Mouse (Mus musculus) heart, embryonic 13.5 days (tissue): ENCODE data around the gene Tas2r108. TPM values are rescaled to one million over a fixed set of nuclear protein-coding genes. Genes with fewer than 3 reads are reported as not detected.

Source experiments
- ATAC-seq: fragments of 200-750 bp; cut with Nextera tagmentation; 2 replicates; pipeline ENCODE4 v1.8.0; 2017; ENCODE audit warnings: moderate TSS enrichment; ENCODE audit not compliant: insufficient number of reproducible peaks, low FRiP score, low TSS enrichment; ENCODE audit errors: extremely low read depth
- H3K27ac ChIP-seq: fragments of 300-500 bp; sonication (generic); replicated peaks from 2 replicates; pipeline ENCODE4 v1.5.1; 2015; ENCODE audit warnings: moderate library complexity, mild to moderate bottlenecking, inconsistent platforms
- H3K27me3 ChIP-seq: fragments of 300-500 bp; sonication (generic); replicated peaks from 2 replicates; pipeline ENCODE4 v1.6.1; 2015; ENCODE audit warnings: mild to moderate bottlenecking, inconsistent platforms
- H3K36me3 ChIP-seq: fragments of 300-500 bp; sonication (generic); 2 replicates; pipeline ENCODE4 v1.6.1; 2015; ENCODE audit warnings: mild to moderate bottlenecking, inconsistent platforms
- H3K4me1 ChIP-seq: fragments of 300-500 bp; sonication (generic); 2 replicates; pipeline ENCODE4 v1.6.1; 2015; ENCODE audit warnings: inconsistent platforms
- H3K4me2 ChIP-seq: fragments of 300-500 bp; sonication (generic); 2 replicates; pipeline ENCODE4 v1.6.1; 2015; ENCODE audit warnings: inconsistent platforms, mild to moderate bottlenecking, moderate library complexity
- H3K4me3 ChIP-seq: fragments of 300-500 bp; sonication (generic); 2 replicates; pipeline ENCODE4 v1.5.1; 2015; ENCODE audit warnings: moderate library complexity, mild to moderate bottlenecking, inconsistent platforms
- H3K9ac ChIP-seq: fragments of 300-500 bp; sonication (generic); 2 replicates; pipeline ENCODE4 v1.6.1; 2015; ENCODE audit warnings: inconsistent platforms, mild to moderate bottlenecking, moderate library complexity
- H3K9me3 ChIP-seq: fragments of 300-500 bp; sonication (generic); 2 replicates; pipeline ENCODE4 v1.6.1; 2016; ENCODE audit warnings: inconsistent platforms
- WGBS: fragments of 180-500 bp; shearing (Covaris S2); methylation state at CpG from one replicate; pipeline ENCODE4 v1.1.7; 2015; ENCODE audit warnings: mixed read lengths; 5-methylcytosine and 5-hydroxymethylcytosine counted together
- polyA plus RNA-seq: library from polyadenylated mRNA; unstranded; fragments of >200 nt; fragmentation: Nextera tagmentation; extraction: Ambion mirVana; gene quantifications from 2 replicates; pipeline ENCODE4 v1.2.1, GENCODE M21; 2015

Tas2r108 gene
- not detected in 2 replicates for polyA plus RNA-seq

DNA sequence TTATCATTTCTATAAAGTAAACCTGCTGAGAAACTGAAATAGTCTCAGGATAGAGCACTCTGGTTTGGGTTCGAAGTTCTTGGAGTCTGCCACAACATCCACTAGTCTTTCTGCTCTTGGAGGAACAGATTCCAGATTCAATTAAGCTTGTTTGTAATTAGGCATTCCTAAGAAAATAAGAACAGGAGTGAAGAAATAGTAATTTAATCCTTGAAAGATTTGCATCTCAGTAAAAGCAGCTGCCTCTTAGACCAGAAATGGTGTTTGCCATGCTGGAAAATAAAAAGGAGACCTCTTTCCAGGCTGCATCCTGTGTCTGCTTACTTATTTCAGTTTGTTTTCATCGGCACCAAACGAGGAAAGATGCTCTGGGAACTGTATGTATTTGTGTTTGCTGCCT is at the start of gene Tas2r108:
Tas2r108 (plus strand) TSS at position 301 of the 400 bp plus-strand sequence.
- no peak for ATAC-seq
- H3K36me3 ChIP-seq = no peaks in the 10 kb centered on the region
- no peak within 1 kb of the TSS for H3K27ac ChIP-seq
- H3K27me3 ChIP-seq = no peaks in the 10 kb centered on the region
- no peak within 1 kb of the TSS for H3K9ac ChIP-seq
- H3K4me1 ChIP-seq = no peaks in the 10 kb centered on the region
- H3K4me3 ChIP-seq = no peak within 1 kb of the TSS
- H3K4me2 ChIP-seq = no peak within 1 kb of the TSS
- H3K9me3 ChIP-seq = no peaks in the 10 kb centered on the region
- 80% methylated on average over 3 of the region's 3 CpGs for WGBS

DNA sequence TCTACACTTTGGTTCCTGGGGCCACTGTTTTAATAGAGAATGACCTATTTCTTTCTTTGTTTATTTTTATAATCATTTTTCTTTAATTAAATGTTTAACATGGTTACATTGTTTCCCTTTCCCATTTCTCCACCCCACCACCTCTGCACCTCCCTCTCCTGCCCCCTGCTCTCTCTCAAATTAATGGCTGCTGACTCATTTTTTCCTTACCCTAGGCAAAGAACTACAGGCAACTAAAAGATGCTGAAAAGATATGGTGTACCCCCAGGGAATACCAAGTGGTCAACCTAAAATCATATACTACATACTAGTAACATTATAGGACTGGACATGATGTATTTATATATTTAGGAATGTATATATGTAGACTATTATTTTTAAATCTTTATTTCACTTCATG is 44.7 kb upstream of the Tas2r108 start:
- Histone ChIP-seq H3K9me3 (no peaks in the 10 kb centered on the region), H3K36me3 (no peaks in the 10 kb centered on the region), H3K4me2 (no peak overlapping the region), H3K27me3 (peaks cover 12% of the 10 kb centered on the region; the same call in 1 of the 2 replicates), H3K4me1 (no peaks in the 10 kb centered on the region), H3K4me3 (no peak overlapping the region), H3K9ac (no peak overlapping the region), H3K27ac (no peak overlapping the region)
- ATAC-seq = no peak

DNA sequence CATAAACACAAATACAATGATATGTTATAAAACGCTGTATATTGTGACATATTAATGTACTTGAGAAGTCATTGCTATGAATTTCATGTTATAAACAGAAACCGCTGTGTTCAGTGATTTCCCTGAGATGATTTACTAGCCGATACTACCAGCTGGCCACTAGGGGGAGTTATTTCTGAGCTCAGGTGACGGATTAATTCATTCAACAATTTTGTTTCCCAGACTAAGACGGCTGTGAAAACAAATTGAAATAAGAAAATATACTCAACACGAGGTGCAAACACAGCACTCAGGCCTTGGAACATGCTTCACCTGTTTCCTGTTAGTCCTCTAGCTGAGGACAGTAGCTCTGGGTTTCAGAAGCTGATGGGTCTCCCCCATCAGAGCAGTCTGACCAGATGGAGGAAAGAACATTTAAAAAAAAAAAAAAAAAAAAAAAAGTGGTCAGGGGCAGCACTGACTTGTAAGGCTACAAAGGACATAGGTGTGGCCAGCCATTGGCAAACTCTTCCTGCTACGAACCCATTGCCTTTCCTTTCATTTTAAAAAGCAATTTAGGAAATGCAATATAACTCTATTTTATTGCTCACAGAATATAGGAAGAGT is 38.8 kb upstream of the Tas2r108 start:
- Histone ChIP-seq H3K27me3 (peaks cover under 1% of the 10 kb centered on the region; the same call in 1 of the 2 replicates), H3K36me3 (no peaks in the 10 kb centered on the region), H3K4me1 (no peaks in the 10 kb centered on the region), H3K27ac (no peak overlapping the region), H3K4me3 (no peak overlapping the region), H3K9me3 (no peaks in the 10 kb centered on the region), H3K4me2 (no peak overlapping the region), H3K9ac (no peak overlapping the region)
- 26% methylated on average over 7 of the region's 7 CpGs for WGBS
- no peak for ATAC-seq

DNA sequence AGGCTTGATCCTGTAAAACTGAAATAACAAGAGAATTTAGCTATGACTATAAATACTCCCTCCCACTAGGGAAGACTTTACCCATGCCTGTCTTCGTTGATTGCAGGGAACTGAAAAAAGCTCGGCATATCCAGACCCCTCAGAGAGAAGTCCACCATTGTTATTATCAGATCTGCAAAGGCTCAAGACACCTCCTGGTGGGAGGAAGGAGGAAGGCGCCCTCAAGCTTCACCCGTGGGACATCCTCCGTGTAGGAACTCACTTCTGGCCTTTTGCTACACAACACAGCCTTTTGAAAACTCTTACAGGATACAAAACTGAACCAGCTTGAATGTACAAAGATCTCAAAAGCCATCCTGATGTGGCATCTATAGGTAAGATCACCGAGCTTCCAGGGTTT is 27.6 kb upstream of the Tas2r108 start:
- no peaks in the 10 kb centered on the region for H3K36me3 ChIP-seq
- no peaks in the 10 kb centered on the region for H3K9me3 ChIP-seq
- H3K27ac ChIP-seq = no peak overlapping the region
- H3K9ac ChIP-seq = no peak overlapping the region
- 48% methylated on average over 6 of the region's 6 CpGs for WGBS
- no peak overlapping the region for H3K4me3 ChIP-seq
- H3K4me1 ChIP-seq = no peaks in the 10 kb centered on the region; the same call in 1 of the 2 replicates
- ATAC-seq = no peak
- no peak overlapping the region for H3K4me2 ChIP-seq
- peaks cover 23% of the 10 kb centered on the region; the same call in 1 of the 2 replicates for H3K27me3 ChIP-seq

DNA sequence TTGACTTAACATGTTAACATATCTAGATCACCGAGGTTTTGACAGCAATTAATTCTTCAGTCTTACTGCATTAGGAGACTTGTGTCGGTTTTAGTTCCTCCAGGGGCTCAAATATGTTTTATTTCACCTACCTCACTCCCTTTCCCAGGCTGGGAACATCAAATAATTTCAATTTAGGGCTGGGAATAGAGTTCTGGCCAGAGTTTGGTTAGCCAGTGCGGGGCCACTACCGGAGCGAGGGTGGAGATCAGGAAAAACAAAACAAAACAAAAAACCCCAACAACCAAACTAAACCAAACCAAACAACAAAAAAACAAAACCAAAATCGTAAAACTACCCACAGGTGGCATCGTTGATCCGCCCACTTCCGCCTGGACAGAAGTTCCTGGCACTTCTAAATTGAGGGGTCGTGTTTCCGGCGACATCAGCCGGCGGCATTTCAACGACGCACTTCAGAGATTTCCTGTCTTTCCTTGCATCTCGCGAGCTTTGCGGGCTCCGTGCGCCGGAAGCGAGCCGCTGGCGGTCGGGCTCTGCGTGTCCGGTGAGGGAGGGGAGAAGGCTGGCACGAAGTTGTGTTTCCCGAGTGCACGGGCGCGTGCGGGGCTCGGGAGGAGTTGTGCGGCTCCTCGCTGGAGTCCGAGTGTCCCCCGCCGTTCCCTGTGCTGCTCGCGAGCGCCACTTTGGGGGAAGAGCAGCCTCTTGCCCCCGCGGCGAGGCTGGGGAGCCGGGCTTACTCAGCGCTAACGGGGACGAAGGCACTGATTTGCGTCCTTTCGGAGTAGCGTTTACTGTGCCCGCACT is 22.2 kb upstream of the Tas2r108 start, which contains the start of gene Ssbp1:
Ssbp1 (plus strand) TSS at position 437 of the 804 bp plus-strand sequence.
- Histone ChIP-seq H3K4me3 (peak within 1 kb of the TSS; percentile 89), H3K4me2 (peak within 1 kb of the TSS; percentile 86), H3K36me3 (peaks cover 29% of the 10 kb centered on the region), H3K27me3 (0 out of 2 replicates have a peak, but pooled peaks cover 8% of the 10 kb centered on the region), H3K9me3 (no peaks in the 10 kb centered on the region), H3K4me1 (peaks cover 5% of the 10 kb centered on the region), H3K9ac (peak within 1 kb of the TSS; percentile 97), H3K27ac (peak within 1 kb of the TSS; percentile 95)
- ATAC-seq = peak; percentile 85
- under 1% methylated on average over 54 of the region's 54 CpGs for WGBS

DNA sequence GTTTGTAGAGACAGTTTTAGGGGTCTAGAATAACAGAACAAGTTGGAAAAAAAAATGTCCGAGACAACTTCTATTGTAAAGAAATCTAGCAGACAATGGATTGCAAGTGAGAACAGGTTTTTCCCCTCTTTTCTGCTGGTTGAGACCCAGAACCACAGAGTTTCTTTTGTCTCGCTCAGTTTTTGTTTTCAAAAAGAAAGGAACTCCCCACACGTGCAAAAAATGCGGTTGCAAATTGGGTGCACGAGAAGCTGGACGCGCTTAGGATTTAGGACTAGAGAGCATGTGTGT is 21.7 kb upstream of the Tas2r108 start:
- Histone ChIP-seq H3K4me1 (peaks cover 5% of the 10 kb centered on the region), H3K27me3 (0 out of 2 replicates have a peak, but pooled peaks cover 8% of the 10 kb centered on the region), H3K9me3 (no peaks in the 10 kb centered on the region), H3K27ac (peak overlapping the region; percentile 95), H3K9ac (peak overlapping the region; percentile 97), H3K36me3 (peaks cover 35% of the 10 kb centered on the region), H3K4me3 (peak overlapping the region; percentile 89), H3K4me2 (peak overlapping the region; percentile 86)
- ATAC-seq = no peak
- WGBS = under 1% methylated on average over 7 of the region's 7 CpGs

DNA sequence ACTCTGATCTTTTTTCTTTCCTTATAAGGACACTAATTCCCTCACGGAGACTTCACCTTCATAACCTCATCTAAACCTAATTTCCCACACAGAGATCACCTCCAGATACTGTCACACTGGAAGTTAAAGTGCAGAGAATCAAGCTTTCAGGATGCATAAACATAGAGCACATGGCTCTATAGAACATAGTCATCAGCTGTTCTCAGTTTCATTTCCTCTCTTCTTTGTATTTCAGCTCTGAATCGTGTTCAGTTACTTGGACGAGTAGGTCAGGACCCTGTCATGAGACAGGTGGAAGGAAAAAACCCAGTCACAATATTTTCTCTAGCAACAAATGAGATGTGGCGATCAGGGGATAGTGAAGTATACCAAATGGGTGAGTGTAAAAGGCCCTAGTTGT is 17.2 kb upstream of the Tas2r108 start:
- ATAC-seq = no peak
- WGBS = 86% methylated on average over 4 of the region's 4 CpGs

DNA sequence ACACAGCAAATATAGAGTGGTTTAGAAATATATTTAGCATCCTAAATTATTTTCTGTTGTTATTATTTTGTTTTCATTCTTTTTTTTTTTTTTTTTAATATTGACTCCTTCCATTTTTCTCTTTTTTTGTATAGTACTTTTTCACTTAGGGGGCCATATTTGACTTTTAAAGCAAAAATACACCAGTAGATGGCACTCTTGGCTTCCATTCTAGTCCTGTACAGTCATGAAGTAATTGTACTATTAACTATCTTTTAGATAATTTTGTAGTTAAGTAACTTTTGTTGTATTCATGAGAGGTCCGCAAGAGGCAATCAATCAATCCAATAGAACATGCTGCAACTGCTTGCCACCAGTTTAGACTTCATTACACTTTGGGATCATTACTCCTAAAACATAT is 13.6 kb upstream of the Tas2r108 start:
- Histone ChIP-seq H3K9ac (no peak overlapping the region), H3K4me3 (no peak overlapping the region), H3K27me3 (no peaks in the 10 kb centered on the region), H3K9me3 (no peaks in the 10 kb centered on the region), H3K27ac (no peak overlapping the region), H3K4me2 (no peak overlapping the region), H3K4me1 (no peaks in the 10 kb centered on the region), H3K36me3 (peaks cover 83% of the 10 kb centered on the region)
- WGBS = 78% methylated on average over 1 of the region's 1 CpGs
- no peak for ATAC-seq

More for the DNA sequence above, 17.2 kb upstream of the Tas2r108 start:
- Histone ChIP-seq H3K9me3 (no peaks in the 10 kb centered on the region), H3K36me3 (peaks cover 64% of the 10 kb centered on the region), H3K4me3 (no peak overlapping the region), H3K4me2 (no peak overlapping the region), H3K9ac (no peak overlapping the region), H3K27me3 (no peaks in the 10 kb centered on the region), H3K27ac (no peak overlapping the region), H3K4me1 (peaks cover 5% of the 10 kb centered on the region)

DNA sequence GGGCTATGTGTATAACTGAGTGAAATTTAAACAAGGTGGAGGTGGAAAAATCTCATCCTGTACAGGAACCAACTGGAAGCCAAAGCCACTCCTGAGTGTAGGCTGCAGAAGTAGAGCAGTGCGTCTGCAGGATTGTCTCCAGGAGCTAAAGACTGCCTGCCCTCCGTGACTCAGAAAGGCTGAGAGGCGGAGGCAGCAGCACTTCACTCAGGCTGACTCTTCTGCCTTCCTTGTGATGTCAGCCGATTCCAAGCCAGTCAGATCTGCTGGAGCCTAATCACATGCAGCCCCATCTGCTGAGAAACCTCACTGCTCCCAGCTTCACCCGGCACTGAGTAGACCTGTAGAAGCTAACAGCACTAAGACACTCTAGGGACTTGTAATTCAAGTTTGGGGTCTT is 11.0 kb upstream of the Tas2r108 start:
- H3K27ac ChIP-seq = no peak overlapping the region
- no peak for ATAC-seq
- WGBS = 93% methylated on average over 5 of the region's 5 CpGs
- peaks cover 73% of the 10 kb centered on the region for H3K36me3 ChIP-seq
- H3K4me1 ChIP-seq = no peaks in the 10 kb centered on the region
- H3K27me3 ChIP-seq = no peaks in the 10 kb centered on the region
- H3K4me2 ChIP-seq = no peak overlapping the region
- no peak overlapping the region for H3K4me3 ChIP-seq
- H3K9ac ChIP-seq = no peak overlapping the region
- no peaks in the 10 kb centered on the region for H3K9me3 ChIP-seq

DNA sequence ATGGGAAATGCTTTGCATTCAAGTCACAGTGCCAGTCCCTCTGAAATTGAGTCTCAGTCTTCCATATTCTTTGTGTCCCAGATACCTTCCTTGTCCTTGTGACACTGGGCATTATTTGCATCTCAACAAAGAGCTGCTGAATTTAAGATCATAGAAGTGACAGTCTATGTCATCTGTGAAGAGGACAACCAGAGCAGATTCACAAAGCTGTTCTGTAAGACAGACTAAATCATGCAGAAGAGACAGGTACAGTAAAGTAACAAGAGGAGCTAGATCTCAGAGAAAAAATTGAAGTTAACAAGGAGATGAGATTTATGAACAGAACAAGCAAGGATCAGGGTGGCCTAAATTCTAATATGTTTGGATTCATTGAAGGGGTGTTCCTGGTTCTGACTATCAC is 2.4 kb upstream of the Tas2r108 start, which contains the start of gene Tas2r137:
Tas2r137 (plus strand) TSS at position 301 of the 400 bp plus-strand sequence.
- Histone ChIP-seq H3K9me3 (no peaks in the 10 kb centered on the region), H3K4me3 (no peak within 1 kb of the TSS), H3K27me3 (no peaks in the 10 kb centered on the region), H3K9ac (no peak within 1 kb of the TSS), H3K27ac (no peak within 1 kb of the TSS), H3K4me1 (no peaks in the 10 kb centered on the region), H3K36me3 (peaks cover 3% of the 10 kb centered on the region; the same call in 1 of the 2 replicates), H3K4me2 (no peak within 1 kb of the TSS)
- no peak for ATAC-seq

DNA sequence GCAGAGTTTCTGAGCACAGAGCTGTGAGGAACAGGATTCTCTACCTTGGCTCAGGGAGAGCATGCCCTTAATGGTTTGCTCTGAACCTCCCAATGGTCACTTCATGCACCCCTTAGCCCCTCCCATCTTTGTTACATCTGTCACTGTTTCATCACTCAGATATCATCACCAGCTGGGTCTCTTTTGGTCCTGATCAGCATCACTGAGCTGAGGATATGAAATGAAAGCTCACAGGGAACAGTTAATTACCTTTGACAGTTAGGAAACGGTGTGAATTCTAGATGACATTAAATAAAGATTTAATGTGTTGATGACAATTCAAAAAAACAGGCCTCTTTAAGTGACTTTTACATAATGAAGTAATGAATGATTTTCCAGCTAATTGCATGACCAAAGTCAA is 26.1 kb downstream of the Tas2r108 start, which contains the start of gene Prss37:
Prss37 (minus strand) TSS at position 101 of the 400 bp plus-strand sequence.
- H3K9me3 ChIP-seq = no peaks in the 10 kb centered on the region
- no peak within 1 kb of the TSS for H3K4me2 ChIP-seq
- no peaks in the 10 kb centered on the region for H3K36me3 ChIP-seq
- no peak within 1 kb of the TSS for H3K4me3 ChIP-seq
- H3K27me3 ChIP-seq = no peaks in the 10 kb centered on the region
- ATAC-seq = no peak
- H3K27ac ChIP-seq = no peak within 1 kb of the TSS
- H3K4me1 ChIP-seq = no peaks in the 10 kb centered on the region
- 81% methylated on average over 1 of the region's 1 CpGs for WGBS
- H3K9ac ChIP-seq = no peak within 1 kb of the TSS
